Mouse (Mus musculus): ENCODE data around the gene Hils1.

- no peak for TF ChIP-seq CTCF (IDR thresholded peaks at IDR 0.05; ENCODE audit: control insufficient read depth, insufficient read depth, insufficient read length)
- TF ChIP-seq MAX (IDR thresholded peaks at IDR 0.05), result no peak
- no peak for TF ChIP-seq MYOG (IDR thresholded peaks at IDR 0.05; ENCODE audit: control insufficient read depth, extremely low read depth, insufficient read length)
- no peak for TF ChIP-seq CEBPB (IDR thresholded peaks at IDR 0.05; ENCODE audit: low read depth)
- no peak for TF ChIP-seq FOSL1 (IDR thresholded peaks at IDR 0.05; ENCODE audit: insufficient read depth, low read length, poor library complexity, severe bottlenecking)
- no peak for TF ChIP-seq MYOD1 (IDR thresholded peaks at IDR 0.05; ENCODE audit: control insufficient read depth, insufficient read length, low read depth)
These were observed 19.9 kb downstream of the Hils1 start for GRCm38 (mm10) chr11:94987341-94987740.
